Mouse (Mus musculus) heart, postnatal 10 days (tissue): ENCODE results near the gene Cspg5. TPM values are rescaled to one million over a fixed set of nuclear protein-coding genes. Genes with fewer than 3 reads are reported as not detected.

Source experiments
- DNase-seq, 2 experiments: peaks; one replicate each; pipeline ENCODE4 v3.0.0; 2021
- intact Hi-C: fragments of 180-260 bp; cut with DNase I; formaldehyde crosslinking; loops from one replicate; pipeline ENCODE4 v1.15.1; 2025
- total RNA-seq, 2 experiments: library from RNA; stranded (reverse); gene quantifications; 2 replicates each; pipeline ENCODE4 v1.2.3; 2021

Gene Cspg5
- under 1 TPM; 0.43 to 0.55 TPM for total RNA-seq

DNA sequence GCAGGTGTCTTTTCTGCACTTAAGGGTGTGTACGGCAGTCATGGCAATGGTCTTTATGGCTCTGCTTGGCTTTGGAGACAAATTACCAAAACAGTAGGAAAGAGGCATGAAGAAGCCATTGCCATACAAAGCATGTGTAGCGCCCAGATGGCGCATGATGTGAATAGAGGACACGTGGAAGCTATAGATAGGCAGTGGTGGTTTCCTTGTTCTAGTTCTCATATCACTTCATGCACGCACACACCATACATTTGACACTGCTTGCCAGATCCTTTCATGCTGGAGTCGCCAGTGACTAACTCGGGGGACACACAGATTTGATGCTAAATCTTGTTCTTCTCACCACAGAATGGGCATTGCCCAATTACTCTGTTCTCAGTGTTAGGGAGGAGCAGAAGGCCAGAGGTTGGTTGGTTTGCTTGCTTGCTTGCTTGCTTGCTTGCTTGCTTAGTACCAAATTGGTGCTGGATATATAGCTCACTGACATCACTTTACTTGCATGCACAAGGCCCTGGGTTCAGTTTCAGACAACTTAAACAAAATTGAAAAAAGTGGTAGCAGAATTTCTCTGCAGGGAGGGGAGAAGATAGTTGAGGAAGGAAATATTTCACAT, at the start of gene Cspg5:
Cspg5 (plus strand) TSS at position 563 of the 613 bp plus-strand sequence.
- DNase-seq: no peak
- intact Hi-C loops: no loop called here

DNA sequence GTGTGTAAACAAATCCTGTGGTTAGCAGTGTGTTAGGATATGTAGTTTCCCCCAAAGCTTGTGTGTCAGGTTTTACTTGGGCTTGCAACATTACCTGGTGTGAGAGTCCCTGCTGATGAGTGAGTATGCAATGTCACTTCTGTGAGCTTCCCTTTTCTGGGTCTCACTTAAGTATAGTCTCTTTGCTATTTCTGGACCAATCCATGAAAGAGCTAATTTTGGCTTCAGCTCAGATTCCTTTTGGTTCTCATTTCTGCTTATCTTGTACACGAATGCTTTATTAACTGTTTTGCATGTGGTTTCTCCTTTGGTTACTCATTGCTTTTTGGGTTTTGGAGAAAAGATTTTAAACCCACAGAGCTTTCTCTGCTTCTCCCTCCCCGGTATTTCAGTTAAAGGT, 43.7 kb upstream of the Cspg5 start:
- intact Hi-C loops: no loop called here
- no peak for DNase-seq

DNA sequence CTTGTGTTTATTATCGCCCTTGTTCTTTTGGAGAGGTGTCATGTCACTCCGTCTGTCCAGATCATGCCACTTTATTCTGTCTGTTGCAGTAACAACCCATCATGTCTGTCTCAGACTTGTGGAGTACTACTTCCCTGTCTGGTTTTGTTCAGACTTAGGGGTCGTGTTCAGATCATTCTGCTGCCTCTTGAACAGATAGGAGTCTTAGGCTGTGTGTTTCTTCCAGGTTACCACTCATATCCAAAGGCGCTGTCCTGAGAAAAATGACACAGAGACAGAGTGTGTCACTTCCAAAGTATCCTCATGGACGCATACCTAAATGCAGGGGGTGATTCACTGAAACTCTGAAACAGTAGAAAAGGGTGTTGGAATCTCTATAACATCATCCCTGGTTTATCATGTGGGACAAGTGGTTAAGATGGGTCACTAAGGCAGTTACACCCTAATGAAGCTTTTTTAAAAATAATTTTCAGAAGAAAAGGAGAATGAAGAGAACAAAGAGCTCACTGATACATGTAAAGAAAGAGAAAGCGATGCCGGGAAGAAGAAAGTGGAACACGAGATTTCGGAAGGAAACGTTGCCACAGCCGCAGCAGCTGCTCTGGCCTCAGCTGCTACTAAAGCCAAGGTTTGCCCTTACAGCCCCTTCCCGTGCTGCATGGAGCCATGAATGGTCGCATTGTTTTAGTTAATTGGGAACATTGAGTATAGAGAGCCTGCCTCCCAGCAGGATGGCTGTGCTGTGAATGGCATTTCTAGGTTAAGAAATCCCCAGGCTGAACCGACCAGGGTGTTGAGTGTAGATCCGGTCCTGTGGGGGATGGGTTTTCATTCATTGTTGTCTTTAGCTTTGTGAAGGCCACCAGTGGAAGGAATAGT, 37.8 kb upstream of the Cspg5 start:
- intact Hi-C loops: no loop called here
- DNase-seq: no peak

DNA sequence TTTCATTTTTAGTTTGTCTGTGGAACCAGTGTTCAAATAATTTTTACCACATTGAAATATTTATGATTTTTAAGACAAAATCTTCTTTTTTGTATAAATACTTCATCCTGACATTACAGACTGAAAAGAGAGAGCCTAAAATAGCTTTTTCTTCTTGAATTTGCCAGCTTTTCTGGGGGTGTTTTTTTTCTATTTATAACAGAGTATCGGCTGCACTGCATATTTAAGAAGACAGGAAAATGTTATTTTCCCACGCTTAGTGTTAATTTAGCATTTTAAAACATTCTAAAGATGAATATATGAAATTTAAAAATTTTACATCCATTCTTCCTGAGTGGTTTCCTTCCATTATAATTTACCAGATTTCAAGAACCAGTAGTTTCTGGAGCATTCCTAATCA, 37.1 kb upstream of the Cspg5 start:
- DNase-seq: no peak
- intact Hi-C loops: no loop called here

DNA sequence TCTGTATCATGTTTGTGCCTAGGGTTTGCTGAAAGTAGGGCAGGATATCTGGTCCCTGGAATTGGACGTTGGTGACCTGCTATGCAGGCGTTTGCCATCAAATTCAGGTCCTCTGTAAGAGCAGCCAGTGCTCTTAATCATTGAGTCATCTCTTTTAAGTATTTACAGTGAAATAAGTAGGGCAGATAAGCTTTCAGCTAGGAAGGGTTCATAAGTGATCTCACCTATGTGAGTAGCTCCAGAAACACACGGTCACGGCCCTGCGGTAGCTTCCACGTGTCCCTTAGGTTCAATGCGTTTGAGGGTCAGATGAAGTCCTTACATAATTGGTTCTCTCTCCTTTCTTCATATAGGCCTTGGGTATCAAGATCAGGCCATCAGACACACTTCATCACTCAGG, 35.3 kb upstream of the Cspg5 start:
- no peak for DNase-seq
- intact Hi-C loops: no loop called here

DNA sequence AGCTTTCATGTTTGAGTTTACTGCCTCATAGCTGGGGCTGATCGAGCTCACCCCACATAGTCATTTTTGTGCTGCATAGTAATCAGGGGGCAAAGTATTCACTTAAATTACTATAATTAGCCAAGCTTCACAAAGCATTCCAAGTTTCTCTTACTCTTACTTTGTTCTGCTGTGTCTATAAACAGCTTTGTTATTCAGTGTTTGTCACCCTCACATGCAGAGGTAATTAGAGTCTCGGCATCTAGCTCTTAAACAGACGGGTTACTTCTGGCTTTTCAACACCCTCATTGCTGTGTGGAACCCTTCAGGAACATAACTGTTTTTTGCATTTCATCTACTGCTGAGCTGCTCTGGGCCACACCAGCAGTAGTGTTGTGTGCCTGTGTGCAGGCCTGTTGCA, 34.6 kb upstream of the Cspg5 start:
- no peak for DNase-seq
- intact Hi-C loops: no loop called here

DNA sequence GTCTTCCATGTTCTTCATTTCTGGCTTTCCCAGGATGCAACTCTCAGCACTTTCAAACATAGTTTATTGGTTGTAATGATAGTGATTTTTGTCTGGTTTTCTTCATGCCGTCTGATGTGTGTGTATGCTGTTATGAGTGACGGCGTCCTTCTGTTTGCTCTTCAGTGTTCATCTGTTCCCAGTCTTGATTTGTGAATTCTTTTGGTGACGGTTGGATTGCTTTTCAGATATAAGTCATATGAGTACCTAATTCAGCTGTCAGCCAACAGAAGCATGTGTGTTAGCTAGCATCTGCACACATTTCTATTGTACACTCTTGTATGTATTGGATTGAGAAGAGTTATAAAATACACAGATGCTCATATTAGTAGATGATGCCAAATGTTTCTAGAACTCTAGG, 19.3 kb upstream of the Cspg5 start:
- DNase-seq: no peak
- intact Hi-C loops: no loop called here

DNA sequence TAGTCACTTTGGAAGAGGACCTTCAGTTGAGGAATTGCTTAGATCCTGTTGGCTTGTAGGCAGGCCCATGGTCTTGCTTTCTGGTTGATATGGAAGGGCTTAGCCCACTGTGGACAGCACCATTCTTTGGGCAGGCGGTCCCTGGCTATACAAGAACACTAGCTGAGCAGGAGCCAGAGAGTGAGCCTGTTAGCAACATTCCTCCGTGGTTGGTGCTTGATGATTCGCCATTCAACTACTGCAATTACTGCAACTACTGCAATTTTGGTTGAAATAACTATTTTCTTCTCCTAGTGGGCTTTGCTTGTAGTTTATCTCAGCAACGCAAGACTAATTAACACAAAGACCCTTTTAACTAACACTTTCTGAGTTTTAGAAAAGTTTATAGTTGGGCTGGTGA, 17.4 kb upstream of the Cspg5 start:
- intact Hi-C loops: no loop called here
- no peak for DNase-seq

DNA sequence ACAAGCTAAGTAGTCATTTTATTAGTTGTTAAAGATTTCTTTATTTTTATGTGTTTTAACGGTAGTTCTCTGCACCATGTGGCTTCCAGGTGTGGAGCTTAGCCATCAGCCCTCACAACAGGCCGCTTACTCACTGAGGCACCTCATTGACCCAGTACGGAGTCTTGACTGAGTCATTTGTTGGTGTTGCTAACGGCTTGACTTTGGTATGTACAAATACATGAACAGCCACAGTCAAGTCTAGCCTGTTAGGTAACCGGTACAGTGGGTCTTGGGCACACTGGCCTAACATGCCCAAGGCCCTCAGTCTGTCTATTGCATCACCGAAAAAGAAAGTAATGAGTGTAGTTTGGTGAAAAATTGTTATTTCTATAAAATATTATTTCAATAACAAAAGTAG, 14.9 kb upstream of the Cspg5 start:
- intact Hi-C loops: no loop called here
- DNase-seq: no peak

DNA sequence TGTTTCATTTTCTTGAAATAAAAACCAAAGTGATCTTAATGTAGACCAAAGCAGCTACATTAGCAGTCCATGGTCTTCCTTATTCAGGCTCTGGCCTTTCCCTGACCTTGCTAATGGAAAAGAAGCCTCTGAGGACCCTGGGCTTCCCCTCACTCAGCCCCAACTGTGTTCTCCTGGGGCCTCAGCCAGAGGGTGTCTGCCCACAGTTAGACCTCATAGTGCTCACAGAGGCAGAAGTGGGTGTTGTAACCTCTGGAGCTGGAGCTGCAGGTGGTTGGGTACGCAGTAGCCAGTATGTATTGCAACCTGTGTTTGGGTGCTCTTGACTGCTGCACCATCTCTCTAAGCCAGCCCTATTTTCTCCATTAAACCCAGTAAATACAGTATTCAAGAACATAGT, 14.5 kb upstream of the Cspg5 start:
- no peak for DNase-seq
- intact Hi-C loops: no loop called here

DNA sequence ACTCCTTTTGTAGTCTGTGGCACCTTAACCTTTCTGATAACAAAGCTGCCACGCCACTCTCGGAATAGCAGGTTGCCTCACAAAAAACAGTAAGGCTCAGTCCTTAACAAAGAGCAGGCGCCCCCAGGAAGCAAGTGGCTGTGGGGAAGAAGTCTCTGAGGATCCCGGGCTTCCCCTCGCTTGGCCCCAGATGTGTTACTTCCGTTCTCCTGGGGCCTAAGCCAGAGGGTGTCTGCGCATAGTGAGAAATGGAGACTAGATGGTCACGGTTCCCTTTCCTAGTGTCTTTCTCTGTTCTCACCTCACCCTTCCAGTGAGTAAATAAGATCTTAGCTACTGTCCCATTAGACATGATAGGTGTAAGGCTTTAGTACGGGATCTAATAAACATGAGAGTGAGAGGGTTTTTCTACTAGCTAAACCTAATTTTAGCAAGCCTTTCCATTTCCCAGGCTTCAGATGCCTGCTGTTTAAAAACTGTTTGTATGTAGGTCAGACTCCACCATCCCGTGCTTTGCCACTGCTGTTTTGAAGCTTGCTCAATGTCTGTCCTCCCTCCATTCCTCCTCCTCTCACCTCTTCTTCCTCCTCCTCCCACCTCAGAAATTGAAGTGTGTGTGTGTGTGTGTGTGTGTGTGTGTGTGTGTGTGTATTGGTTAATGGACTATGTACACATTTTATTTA, 13.9 kb upstream of the Cspg5 start:
- intact Hi-C loops: no loop called here
- no peak for DNase-seq

DNA sequence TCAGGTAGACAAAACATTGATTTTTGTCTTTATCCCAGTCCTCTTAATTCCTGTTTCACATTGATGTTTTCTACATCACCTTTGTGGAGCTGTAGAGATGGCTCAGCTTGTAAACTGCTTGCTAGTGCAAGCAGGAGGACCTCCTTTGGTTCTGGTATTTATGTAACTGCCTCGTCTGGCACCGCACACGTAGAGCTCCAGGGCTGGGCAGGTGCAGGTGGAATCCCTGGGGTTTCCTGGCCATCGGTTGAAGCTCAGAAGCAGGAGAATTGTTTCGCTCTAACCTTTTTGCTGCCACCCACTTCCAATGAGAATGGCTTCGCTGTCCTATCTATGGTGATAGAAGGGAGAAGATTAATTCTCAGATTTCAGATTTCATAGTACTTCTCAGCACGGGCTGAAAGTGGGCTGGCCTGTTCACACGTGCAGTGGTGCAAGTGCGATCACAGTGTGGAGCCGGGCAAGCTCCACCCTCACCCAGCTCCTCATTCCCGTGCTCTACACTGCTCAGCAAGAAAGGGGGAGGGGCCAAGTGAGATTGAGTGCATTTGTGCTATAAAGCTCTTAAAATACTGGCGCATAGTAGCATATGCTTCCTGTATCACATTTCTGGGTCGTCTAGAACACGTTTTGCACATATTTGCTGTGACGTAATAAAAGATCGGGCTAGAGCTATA, 13.1 kb upstream of the Cspg5 start:
- no peak for DNase-seq
- intact Hi-C loops: no loop called here

DNA sequence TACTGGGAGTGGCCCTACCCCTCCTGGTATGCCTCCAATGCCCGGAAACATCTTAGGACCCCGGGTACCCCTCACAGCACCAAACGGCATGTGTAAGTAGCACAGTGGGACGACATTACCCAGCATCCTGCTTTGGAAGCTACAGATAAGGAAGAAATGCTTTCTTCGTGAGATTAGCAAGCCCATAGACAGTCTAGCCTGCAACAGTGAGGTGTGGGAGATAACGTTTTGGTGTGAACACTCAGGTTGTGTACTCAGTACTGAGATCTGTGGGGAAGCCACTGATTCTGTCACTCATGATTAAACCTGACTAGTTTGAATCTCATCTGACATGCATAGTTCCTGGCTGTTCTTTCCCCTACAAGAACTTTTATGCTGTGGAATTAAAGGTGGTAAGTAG, 8.6 kb upstream of the Cspg5 start:
- intact Hi-C loops: loop anchor here (5.0 kb wide), 1 partner anchor 62 kb away; no protein-coding TSS in a partner anchor
- no peak for DNase-seq

DNA sequence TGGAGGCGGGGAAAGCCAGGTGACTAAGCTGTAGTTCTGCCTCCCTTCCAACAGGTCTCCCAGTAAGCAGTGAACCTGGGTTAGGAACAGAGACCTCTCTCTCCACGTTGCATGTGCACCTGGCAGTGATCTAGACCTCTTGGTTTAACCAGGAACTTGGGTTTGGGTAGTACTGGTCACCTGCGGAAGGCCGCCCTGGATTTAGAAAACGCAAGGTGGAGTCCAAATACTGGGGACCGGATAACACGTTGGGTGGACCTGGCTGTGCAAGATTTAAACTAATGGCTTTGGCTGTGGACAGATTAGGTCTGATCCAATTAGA, 945 bp downstream of the Cspg5 start:
- intact Hi-C loops: no loop called here
- DNase-seq: peak in 1 of 2 experiments; percentile 3

DNA sequence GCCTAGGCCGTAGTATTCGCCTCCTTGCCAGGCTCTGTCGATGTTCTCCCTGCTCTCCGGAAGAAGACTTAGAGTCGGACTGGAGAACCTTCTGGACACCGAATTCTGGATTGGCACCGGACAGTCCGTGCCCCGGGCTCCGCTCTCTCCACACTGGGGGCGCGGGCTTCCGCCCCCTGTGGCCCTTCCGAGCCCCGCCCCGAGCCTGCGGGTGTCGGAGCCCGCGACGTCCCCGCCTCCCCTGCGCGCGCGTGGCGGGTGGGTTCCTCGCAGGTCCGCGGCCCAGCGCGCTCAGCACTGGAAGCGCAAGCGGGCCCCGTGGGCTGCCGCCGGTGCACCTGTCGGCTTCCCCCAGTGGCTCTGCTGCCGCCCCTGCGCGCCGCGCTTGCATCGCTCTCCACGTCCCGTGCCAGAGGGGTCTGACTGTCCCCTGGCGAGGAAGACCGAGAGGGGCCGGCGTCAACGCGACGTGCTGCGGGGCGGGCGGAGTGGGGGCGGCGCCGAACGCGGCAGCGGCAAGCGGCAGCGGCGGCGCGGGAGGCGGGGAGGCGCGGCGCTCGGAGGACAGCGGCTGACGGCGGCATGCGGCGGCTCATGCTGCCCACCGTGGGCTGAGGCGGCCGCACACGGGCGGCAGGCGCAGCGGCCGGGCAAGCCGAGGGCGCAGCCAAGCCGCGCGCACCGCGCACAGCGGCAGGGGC, 1.5 kb downstream of the Cspg5 start:
- intact Hi-C loops: no loop called here
- peak; percentile 23 to 45 for DNase-seq

DNA sequence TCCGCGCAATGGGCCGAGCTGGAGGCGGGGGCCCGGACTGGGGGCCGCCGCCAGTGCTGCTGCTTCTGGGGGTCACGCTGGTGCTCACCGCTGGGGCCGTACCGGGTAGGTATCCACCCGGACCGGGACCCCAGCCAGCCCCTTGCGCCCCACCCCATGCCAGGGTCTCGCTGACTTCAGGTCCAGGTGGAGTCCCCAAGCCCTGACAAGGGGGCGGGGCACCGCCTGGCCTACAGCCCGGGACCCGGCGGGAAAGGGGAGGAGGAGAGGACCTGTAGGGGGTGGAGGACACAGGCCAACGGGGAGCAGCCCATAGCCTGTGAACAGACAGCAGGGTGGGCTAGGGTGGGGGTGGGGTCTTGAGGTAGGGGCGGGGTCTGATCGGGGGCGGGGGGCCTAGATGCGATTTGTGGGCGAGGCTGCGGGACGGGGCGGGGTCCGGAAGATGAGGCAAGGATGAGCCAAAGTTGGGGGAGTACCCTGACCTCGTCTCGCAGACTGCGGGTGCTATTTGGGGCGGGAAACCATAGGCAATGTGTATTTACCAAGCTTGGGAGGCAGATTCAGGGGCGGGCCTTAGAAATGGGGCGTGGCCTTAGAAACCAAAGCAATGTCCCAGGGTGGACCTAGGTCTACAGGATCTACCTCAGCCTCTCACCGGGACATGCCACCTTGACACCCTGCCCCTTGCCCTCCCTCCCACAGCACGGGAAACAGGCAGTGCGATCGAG, 2.2 kb downstream of the Cspg5 start:
- intact Hi-C loops: no loop called here
- peak; percentile 43 to 60 for DNase-seq

DNA sequence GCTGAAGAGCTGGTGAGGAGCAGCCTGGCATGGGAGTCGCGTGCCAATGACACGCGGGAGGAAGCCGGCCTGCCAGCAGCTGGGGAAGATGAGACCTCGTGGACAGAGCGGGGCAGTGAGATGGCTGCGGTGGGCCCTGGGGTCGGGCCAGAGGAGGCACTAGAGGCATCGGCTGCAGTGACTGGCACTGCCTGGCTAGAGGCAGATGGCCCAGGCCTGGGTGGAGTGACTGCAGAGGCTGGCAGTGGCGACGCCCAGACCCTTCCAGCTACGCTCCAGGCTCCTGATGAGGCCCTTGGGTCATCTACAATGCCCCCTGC, 2.7 kb downstream of the Cspg5 start:
- intact Hi-C loops: no loop called here
- no peak for DNase-seq

DNA sequence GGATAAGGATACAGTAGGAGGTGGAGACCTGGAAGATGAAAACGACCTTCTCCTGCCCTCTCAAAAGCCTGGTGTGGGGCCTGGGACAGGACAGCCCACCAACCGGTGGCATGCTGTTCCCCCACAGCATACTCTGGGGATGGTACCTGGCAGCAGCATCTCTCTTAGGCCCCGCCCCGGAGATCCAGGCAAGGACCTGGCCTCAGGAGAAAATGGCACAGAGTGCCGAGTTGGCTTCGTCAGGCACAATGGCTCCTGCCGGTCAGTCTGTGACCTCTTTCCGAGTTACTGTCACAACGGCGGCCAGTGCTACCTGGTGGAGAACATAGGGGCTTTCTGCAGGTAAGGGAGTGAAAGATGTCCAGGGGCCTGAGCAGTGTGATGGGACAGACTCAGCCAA, 3.5 kb downstream of the Cspg5 start:
- intact Hi-C loops: no loop called here
- DNase-seq: no peak

DNA sequence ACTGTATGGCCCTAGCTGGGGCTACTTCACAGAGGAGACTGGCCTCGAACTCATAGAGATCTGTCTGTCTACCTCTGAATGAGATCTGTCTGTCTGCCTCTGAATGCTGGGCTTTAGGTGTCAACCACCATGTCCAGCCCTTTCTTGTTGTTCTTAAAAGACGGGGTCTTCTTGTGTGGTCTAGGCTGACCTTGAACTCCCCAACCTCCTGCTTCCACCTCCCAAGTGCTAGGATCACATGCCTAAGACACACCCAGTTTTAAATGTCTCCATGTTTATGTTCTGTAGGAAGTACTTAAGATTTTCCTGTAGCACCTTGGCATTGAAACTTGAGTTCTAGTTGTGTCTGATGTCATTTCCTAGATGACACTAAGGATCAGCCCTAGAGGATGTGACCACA, 5.3 kb downstream of the Cspg5 start:
- intact Hi-C loops: no loop called here
- DNase-seq: no peak

DNA sequence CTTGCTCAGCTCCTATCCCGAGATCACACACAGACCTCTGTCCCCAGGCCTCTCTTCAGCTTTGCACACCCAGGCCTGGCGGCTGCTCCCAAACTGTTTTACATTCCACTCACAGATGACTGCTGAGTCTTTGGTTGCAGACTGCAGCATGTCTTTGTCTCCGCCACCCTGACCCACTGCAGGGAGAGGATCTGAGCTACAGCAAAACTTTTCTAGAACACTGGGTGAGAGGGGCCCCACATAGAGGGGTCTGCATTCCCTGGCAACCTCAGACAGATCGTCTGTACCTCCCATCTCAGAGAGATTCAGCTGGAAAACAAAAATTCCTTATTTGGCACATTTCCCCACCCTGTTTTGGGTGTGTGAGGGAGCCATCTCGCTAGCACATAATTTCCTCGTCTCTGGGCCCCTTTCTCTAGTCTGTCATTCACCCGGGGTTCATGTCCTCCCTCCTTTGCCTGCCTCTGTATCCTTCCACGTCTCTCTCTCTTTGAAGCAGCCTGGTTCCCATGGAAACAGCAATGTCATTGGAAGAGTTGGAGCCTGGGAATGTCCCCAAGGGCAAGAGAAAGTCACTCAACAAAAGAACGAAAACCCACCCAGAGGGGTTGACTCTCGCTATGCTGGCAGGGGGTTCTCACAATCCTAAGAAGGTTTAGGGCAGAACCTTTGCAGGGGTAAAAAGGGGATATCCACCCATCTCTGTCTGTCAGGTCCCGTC, 6.4 kb downstream of the Cspg5 start:
- no peak for DNase-seq
- intact Hi-C loops: no loop called here
